Mouse (Mus musculus) neural tube, embryonic 14.5 days (tissue): ENCODE measurements around the gene Vps33b. TPM values are rescaled to one million over a fixed set of nuclear protein-coding genes. Genes with fewer than 3 reads are reported as not detected.
A peak's percentile ranks its signal among the peaks of the same experiment; 100 is the strongest.

ENCODE experiments used
- ATAC-seq: fragments of 200-750 bp; cut with Nextera tagmentation; 2 replicates; pipeline ENCODE4 v1.8.0; 2017; ENCODE audit warnings: low read depth, mild to moderate bottlenecking, moderate TSS enrichment, moderate library complexity
- H3K27ac ChIP-seq: fragments of 300-500 bp; sonication (generic); 2 replicates; pipeline ENCODE4 v1.5.1; 2014; ENCODE audit warnings: low read depth, mild to moderate bottlenecking, control low read depth, low read length, moderate library complexity, mixed read lengths
- H3K27me3 ChIP-seq: fragments of 300-500 bp; sonication (generic); 2 replicates; pipeline ENCODE4 v1.6.1; 2014; ENCODE audit warnings: low read length; ENCODE audit not compliant: control insufficient read depth, insufficient read depth
- H3K36me3 ChIP-seq: fragments of 300-500 bp; sonication (generic); 2 replicates; pipeline ENCODE4 v1.6.1; 2014; ENCODE audit warnings: low read length, mixed read lengths; ENCODE audit not compliant: control insufficient read depth, insufficient read depth
- H3K4me1 ChIP-seq: fragments of 300-500 bp; sonication (generic); 2 replicates; pipeline ENCODE4 v1.6.1; 2014; ENCODE audit warnings: low read length; ENCODE audit not compliant: control insufficient read depth, insufficient read depth
- H3K4me2 ChIP-seq: fragments of 300-500 bp; sonication (generic); 2 replicates; pipeline ENCODE4 v1.6.1; 2014; ENCODE audit warnings: mild to moderate bottlenecking, low read depth, low read length, control low read depth
- H3K4me3 ChIP-seq: fragments of 300-500 bp; sonication (generic); 2 replicates; pipeline ENCODE4 v1.5.1; 2014; ENCODE audit warnings: low read depth, low read length, control low read depth, mixed read lengths
- H3K9ac ChIP-seq: fragments of 300-500 bp; sonication (generic); replicated peaks from 2 replicates; pipeline ENCODE4 v1.6.1; 2014; ENCODE audit warnings: low read depth, mild to moderate bottlenecking, control low read depth, low read length, mixed read lengths
- H3K9me3 ChIP-seq: fragments of 300-500 bp; sonication (generic); 2 replicates; pipeline ENCODE4 v1.6.1; 2016; ENCODE audit warnings: low read length; ENCODE audit not compliant: control insufficient read depth
- WGBS: fragments of 180-500 bp; shearing (Covaris S2); extraction: QIAGEN DNeasy Blood & Tissue Kit; methylation state at CpG from one replicate; pipeline ENCODE4 v1.1.7; 2014; 5-methylcytosine and 5-hydroxymethylcytosine counted together
- polyA plus RNA-seq: library from polyadenylated mRNA; unstranded; fragments of >200 nt; fragmentation: Nextera tagmentation; extraction: Ambion mirVana; gene quantifications from 2 replicates; pipeline ENCODE4 v1.2.1, GENCODE M21; 2014

Gene Vps33b
- polyA plus RNA-seq, 1 experiment from 2014 or later, result 34.9 TPM

DNA sequence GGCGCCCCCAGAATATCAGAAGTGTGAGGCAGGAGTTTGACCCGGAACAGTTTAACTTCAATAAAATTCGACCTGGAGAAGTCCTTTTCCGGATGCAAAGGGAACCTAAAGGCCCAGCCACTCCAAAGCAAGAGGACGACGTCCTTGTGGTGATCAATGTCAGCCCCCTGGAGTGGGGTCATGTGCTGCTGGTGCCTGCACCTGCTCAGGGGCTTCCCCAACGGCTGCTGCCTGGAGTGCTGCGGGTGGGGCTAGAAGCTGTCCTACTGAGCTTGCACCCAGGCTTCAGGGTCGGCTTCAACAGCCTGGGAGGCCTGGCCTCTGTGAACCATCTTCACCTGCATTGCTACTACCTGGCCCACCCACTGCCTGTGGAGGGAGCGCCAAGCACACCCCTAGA lies 30.9 kb upstream of the Vps33b start:
- no peak for ATAC-seq
- peaks cover 6% of the 10 kb centered on the region; the same call in 1 of the 2 replicates for H3K4me1 ChIP-seq
- H3K4me2 ChIP-seq, result no peak overlapping the region
- H3K4me3 ChIP-seq, result no peak overlapping the region
- no peaks in the 10 kb centered on the region for H3K27me3 ChIP-seq
- H3K27ac ChIP-seq, result no peak overlapping the region
- peaks cover 14% of the 10 kb centered on the region; the same call in 1 of the 2 replicates for H3K36me3 ChIP-seq
- H3K9me3 ChIP-seq, result no peaks in the 10 kb centered on the region
- WGBS, result 88% methylated on average over 10 of the region's 10 CpGs
- H3K9ac ChIP-seq, result no peak overlapping the region

GRCm38 (mm10) chr7:80241661-80242060 lies 27.8 kb upstream of the Vps33b start:
- H3K4me1 ChIP-seq, result no peaks in the 10 kb centered on the region
- no peaks in the 10 kb centered on the region for H3K27me3 ChIP-seq
- H3K4me3 ChIP-seq, result no peak overlapping the region
- H3K9ac ChIP-seq, result no peak overlapping the region
- no peak overlapping the region for H3K4me2 ChIP-seq
- 88% methylated on average over 4 of the region's 4 CpGs for WGBS
- no peaks in the 10 kb centered on the region for H3K9me3 ChIP-seq
- H3K36me3 ChIP-seq, result peaks cover 14% of the 10 kb centered on the region; the same call in 1 of the 2 replicates
- no peak for ATAC-seq
- no peak overlapping the region for H3K27ac ChIP-seq

- WGBS, result 95% methylated on average over 4 of the region's 4 CpGs
- H3K36me3 ChIP-seq, result peaks cover 4% of the 10 kb centered on the region; the same call in 1 of the 2 replicates
- H3K27ac ChIP-seq, result no peak overlapping the region
- H3K9ac ChIP-seq, result no peak overlapping the region
- no peaks in the 10 kb centered on the region for H3K9me3 ChIP-seq
- H3K4me1 ChIP-seq, result no peaks in the 10 kb centered on the region
- no peak for ATAC-seq
- no peak overlapping the region for H3K4me3 ChIP-seq
- no peak overlapping the region for H3K4me2 ChIP-seq
- H3K27me3 ChIP-seq, result no peaks in the 10 kb centered on the region
Measured at GRCm38 (mm10) chr7:80244851-80245250, 24.6 kb upstream of the Vps33b start.

DNA sequence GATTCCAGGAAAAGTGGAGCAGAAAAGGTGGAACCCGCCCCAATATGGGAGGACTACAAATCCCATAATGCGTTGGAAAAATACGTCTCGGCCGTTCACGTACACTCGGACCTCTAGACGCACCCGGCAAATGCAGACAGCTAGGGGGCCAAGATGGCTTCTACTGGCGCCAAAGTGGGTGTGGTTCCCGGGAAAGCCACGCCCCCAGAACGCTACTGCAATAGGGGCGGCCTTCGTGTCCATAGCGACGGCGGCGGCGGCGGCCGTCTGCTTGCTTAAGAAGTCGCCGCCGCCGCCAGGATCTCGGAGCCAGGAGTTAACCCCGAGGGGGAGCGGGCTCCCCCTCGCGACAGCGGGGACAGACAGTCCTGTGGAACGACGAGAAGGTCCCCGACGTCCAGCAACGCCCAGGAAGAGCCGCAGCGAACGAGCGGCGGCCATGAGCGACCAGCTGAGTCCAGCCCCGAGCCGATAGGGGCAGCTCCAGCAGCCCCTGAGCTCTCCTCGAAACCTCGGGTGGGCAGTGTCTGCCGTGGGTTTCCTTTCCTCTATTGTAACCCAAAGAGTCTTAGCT lies 23.2 kb upstream of the Vps33b start, which contains the start of gene Ttll13:
TSS of gene Ttll13 (plus strand) at position 229 of the 574 bp plus-strand sequence.
- peak within 1 kb of the TSS; percentile 87 for H3K27ac ChIP-seq
- H3K4me3 ChIP-seq, result peak within 1 kb of the TSS; percentile 60
- H3K9ac ChIP-seq, result peak within 1 kb of the TSS; percentile 63
- no peaks in the 10 kb centered on the region for H3K36me3 ChIP-seq
- WGBS, result under 1% methylated on average over 48 of the region's 48 CpGs
- ATAC-seq, result peak; percentile 98
- no peaks in the 10 kb centered on the region for H3K4me1 ChIP-seq
- no peaks in the 10 kb centered on the region for H3K27me3 ChIP-seq
- no peaks in the 10 kb centered on the region for H3K9me3 ChIP-seq
- peak within 1 kb of the TSS; percentile 56 for H3K4me2 ChIP-seq

DNA sequence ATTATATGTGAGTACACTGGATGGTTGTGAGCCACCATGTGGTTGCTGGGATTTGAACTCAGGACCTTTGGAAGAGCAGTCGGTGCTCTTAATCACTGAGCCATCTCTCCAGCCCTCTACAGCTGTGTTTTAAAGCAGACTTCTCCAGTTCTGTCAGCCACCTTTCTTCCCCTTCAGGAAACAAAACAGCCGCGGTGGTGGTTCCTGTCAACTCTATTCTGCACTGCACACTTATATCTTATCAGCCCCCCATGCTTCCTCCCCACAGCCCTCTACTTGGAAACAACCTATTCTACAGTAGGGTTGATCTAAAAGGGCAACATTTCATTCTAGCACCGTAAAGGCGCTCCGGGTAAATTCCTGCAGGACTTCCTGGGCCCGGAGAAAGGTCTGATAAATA lies 22.6 kb upstream of the Vps33b start:
- no peaks in the 10 kb centered on the region for H3K9me3 ChIP-seq
- no peak for ATAC-seq
- H3K9ac ChIP-seq, result no peak overlapping the region
- H3K27me3 ChIP-seq, result no peaks in the 10 kb centered on the region
- 64% methylated on average over 7 of the region's 7 CpGs for WGBS
- H3K27ac ChIP-seq, result no peak overlapping the region
- no peaks in the 10 kb centered on the region for H3K4me1 ChIP-seq
- peak overlapping the region; percentile 60 for H3K4me3 ChIP-seq
- H3K4me2 ChIP-seq, result peak overlapping the region; percentile 56
- H3K36me3 ChIP-seq, result no peaks in the 10 kb centered on the region

DNA sequence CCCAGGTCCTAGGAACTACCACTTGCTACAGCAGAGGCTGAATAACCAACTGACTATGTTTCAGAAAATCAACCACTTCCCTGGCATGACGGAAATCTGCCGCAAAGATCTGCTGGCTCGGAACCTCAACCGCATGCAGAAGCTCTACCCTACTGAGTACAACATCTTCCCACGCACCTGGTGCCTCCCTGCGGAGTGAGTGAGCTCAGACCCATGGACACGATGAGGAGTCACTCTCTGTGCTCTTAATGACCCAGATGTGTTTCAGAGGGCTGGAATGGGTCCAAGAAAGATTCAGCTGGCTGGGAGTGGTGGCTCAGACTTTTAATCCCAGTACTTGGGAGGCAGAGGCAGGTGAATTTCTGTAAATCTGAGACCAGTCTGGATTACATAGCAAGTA lies 17.0 kb upstream of the Vps33b start:
- no peak overlapping the region for H3K27ac ChIP-seq
- no peak overlapping the region for H3K4me2 ChIP-seq
- H3K4me1 ChIP-seq, result no peaks in the 10 kb centered on the region
- no peak for ATAC-seq
- no peaks in the 10 kb centered on the region for H3K27me3 ChIP-seq
- WGBS, result 75% methylated on average over 7 of the region's 7 CpGs
- no peaks in the 10 kb centered on the region for H3K36me3 ChIP-seq
- no peak overlapping the region for H3K4me3 ChIP-seq
- H3K9me3 ChIP-seq, result no peaks in the 10 kb centered on the region
- H3K9ac ChIP-seq, result no peak overlapping the region

DNA sequence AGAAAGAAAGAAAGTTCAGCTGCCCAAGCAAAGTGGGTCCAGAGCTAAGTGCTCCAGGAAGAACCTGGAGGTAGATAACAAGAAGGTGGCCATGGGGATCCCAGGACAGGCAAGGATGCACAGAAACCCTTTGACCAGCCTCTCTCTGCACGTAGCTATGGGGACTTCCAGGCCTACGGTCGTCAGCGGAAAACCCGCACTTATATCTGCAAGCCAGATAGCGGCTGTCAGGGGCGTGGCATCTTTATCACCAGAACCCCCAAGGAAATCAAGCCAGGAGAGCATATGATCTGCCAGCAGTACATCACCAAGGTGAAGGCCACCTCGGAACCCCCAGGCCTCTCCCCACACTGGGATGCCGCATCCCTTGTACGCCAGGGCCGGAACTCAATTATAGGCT lies 16.6 kb upstream of the Vps33b start:
- Histone ChIP-seq H3K4me3 (no peak overlapping the region), H3K36me3 (no peaks in the 10 kb centered on the region), H3K4me1 (no peaks in the 10 kb centered on the region), H3K27ac (no peak overlapping the region), H3K4me2 (no peak overlapping the region), H3K27me3 (no peaks in the 10 kb centered on the region), H3K9me3 (no peaks in the 10 kb centered on the region), H3K9ac (no peak overlapping the region)
- ATAC-seq, result no peak
- 87% methylated on average over 11 of the region's 11 CpGs for WGBS

DNA sequence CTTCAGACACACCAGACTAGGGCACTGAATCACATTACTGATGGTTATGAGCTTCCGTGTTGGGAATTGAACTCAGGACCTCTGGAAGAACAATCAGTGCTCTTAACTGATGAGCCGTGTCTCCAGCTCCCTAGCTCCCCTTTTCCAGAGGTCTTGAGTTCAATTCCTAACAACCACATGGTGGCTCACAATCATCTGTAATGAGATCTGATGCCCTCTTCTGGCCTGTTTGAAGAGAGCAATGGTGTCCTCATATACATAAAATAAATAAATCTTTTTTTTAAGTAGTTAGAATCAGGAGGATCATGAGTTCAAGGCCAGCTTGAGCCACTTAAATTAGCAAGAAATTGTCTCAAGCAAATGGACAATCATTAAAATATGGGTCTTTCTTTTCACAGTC lies 13.5 kb upstream of the Vps33b start:
- H3K36me3 ChIP-seq, result no peaks in the 10 kb centered on the region
- H3K27me3 ChIP-seq, result peaks cover 4% of the 10 kb centered on the region; the same call in 1 of the 2 replicates
- ATAC-seq, result no peak
- no peak overlapping the region for H3K4me3 ChIP-seq
- no peaks in the 10 kb centered on the region for H3K4me1 ChIP-seq
- no peaks in the 10 kb centered on the region for H3K9me3 ChIP-seq
- H3K27ac ChIP-seq, result no peak overlapping the region
- no peak overlapping the region for H3K4me2 ChIP-seq
- WGBS, result 77% methylated on average over 2 of the region's 2 CpGs
- no peak overlapping the region for H3K9ac ChIP-seq

- no peak overlapping the region for H3K4me3 ChIP-seq
- H3K9me3 ChIP-seq, result no peaks in the 10 kb centered on the region
- H3K4me1 ChIP-seq, result peaks cover 6% of the 10 kb centered on the region
- H3K36me3 ChIP-seq, result no peaks in the 10 kb centered on the region
- H3K9ac ChIP-seq, result no peak overlapping the region
- no peak for ATAC-seq
- no peak overlapping the region for H3K27ac ChIP-seq
- WGBS, result 60% methylated on average over 2 of the region's 2 CpGs
- H3K27me3 ChIP-seq, result peaks cover 4% of the 10 kb centered on the region; the same call in 1 of the 2 replicates
- no peak overlapping the region for H3K4me2 ChIP-seq
Measured at GRCm38 (mm10) chr7:80257706-80258105, 11.7 kb upstream of the Vps33b start.
